Mouse (Mus musculus): ENCODE results near the gene Cgnl1. TPM values are rescaled to one million over a fixed set of nuclear protein-coding genes. Genes with fewer than 3 reads are reported as not detected.

Gene Cgnl1
- polyA plus RNA-seq, 1 experiment from 2014 or later, result 9.8 TPM

- no peak overlapping the region for H3K27ac ChIP-seq
- WGBS (ENCODE audit: missing documents), result 51% methylated on average over 3 of the region's 3 CpGs
- no peaks in the 10 kb centered on the region for H3K79me2 ChIP-seq (ENCODE audit: inconsistent target)
- no peaks in the 10 kb centered on the region for H3K36me3 ChIP-seq (ENCODE audit: inconsistent target)
- no peak overlapping the region for H3K4me3 ChIP-seq (ENCODE audit: inconsistent target)
These were observed 86.6 kb downstream of the Cgnl1 start for GRCm38 (mm10) chr9:71684772-71685171.

DNA sequence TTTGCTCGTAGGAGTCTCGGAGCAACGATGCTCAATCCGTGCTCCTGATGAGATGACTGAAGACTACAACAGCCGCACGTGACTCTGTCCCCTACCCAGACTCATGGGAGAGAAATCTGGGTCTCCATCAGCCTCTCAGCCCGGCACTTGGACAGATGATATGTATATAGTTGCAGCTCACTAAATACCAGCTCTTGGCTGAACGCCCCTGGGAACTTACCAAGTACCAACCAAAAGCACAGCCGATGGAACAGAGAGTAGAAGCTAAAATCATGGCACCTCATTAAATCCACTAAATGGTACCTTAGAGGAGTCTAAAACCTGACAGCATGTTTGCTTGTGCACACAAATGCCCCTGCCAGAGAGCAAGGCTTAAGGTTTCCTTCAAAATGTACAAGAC lies 91.0 kb downstream of the Cgnl1 start:
- Histone ChIP-seq H3K27ac (no peak overlapping the region), H3K4me3 (ENCODE audit: inconsistent target) (no peak overlapping the region), H3K79me2 (ENCODE audit: inconsistent target) (no peaks in the 10 kb centered on the region), H3K36me3 (ENCODE audit: inconsistent target) (no peaks in the 10 kb centered on the region)
- 93% methylated on average over 9 of the region's 9 CpGs for WGBS (ENCODE audit: missing documents)

GRCm38 (mm10) chr9:71679103-71679815 lies 92.1 kb downstream of the Cgnl1 start:
- WGBS (ENCODE audit: missing documents), result 96% methylated on average over 11 of the region's 11 CpGs
- Histone ChIP-seq H3K36me3 (ENCODE audit: inconsistent target) (no peaks in the 10 kb centered on the region), H3K79me2 (ENCODE audit: inconsistent target) (no peaks in the 10 kb centered on the region), H3K27ac (no peak overlapping the region), H3K4me3 (ENCODE audit: inconsistent target) (no peak overlapping the region)

- H3K27ac ChIP-seq, result no peak overlapping the region
- WGBS (ENCODE audit: missing documents), result 93% methylated on average over 5 of the region's 5 CpGs
These were observed 94.3 kb downstream of the Cgnl1 start for GRCm38 (mm10) chr9:71676988-71677688.

GRCm38 (mm10) chr9:71675799-71676414 lies 95.5 kb downstream of the Cgnl1 start:
- Histone ChIP-seq H3K4me3 (ENCODE audit: inconsistent target) (no peak overlapping the region), H3K36me3 (ENCODE audit: inconsistent target) (no peaks in the 10 kb centered on the region), H3K79me2 (ENCODE audit: inconsistent target) (no peaks in the 10 kb centered on the region), H3K27ac (no peak overlapping the region)
- WGBS (ENCODE audit: missing documents), result 98% methylated on average over 3 of the region's 3 CpGs

More at GRCm38 (mm10) chr9:71676988-71677688, 94.3 kb downstream of the Cgnl1 start:
- H3K79me2 ChIP-seq (ENCODE audit: inconsistent target), result no peaks in the 10 kb centered on the region
- H3K4me3 ChIP-seq (ENCODE audit: inconsistent target), result no peak overlapping the region
- no peaks in the 10 kb centered on the region for H3K36me3 ChIP-seq (ENCODE audit: inconsistent target)

GRCm38 (mm10) chr9:71675216-71675615 lies 96.2 kb downstream of the Cgnl1 start:
- no peaks in the 10 kb centered on the region for H3K36me3 ChIP-seq (ENCODE audit: inconsistent target)
- no peaks in the 10 kb centered on the region for H3K79me2 ChIP-seq (ENCODE audit: inconsistent target)
- H3K4me3 ChIP-seq (ENCODE audit: inconsistent target), result no peak overlapping the region
- no peak overlapping the region for H3K27ac ChIP-seq
- 97% methylated on average over 2 of the region's 2 CpGs for WGBS (ENCODE audit: missing documents)

DNA sequence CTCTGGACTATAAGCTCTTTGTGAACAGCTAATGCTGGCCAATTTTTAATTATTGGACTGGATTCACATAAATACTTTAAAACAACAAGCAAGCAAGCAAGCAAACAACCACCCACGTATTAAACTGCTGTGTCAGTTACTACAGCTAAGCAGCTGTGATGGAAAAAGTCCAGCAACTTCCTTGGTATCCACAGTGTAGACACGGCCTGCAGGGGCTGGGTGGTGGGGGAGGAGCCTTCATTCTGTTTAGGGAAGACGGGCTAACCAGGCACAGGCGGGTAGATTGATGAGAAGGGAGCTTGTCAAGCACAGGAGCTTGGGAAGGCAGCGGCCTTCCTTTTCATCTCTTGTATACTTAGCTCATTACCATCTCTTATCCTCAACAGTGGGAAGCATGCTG lies 96.9 kb downstream of the Cgnl1 start:
- H3K79me2 ChIP-seq (ENCODE audit: inconsistent target), result no peaks in the 10 kb centered on the region
- no peak overlapping the region for H3K4me3 ChIP-seq (ENCODE audit: inconsistent target)
- 85% methylated on average over 5 of the region's 5 CpGs for WGBS (ENCODE audit: missing documents)
- H3K36me3 ChIP-seq (ENCODE audit: inconsistent target), result no peaks in the 10 kb centered on the region
- no peak overlapping the region for H3K27ac ChIP-seq

DNA sequence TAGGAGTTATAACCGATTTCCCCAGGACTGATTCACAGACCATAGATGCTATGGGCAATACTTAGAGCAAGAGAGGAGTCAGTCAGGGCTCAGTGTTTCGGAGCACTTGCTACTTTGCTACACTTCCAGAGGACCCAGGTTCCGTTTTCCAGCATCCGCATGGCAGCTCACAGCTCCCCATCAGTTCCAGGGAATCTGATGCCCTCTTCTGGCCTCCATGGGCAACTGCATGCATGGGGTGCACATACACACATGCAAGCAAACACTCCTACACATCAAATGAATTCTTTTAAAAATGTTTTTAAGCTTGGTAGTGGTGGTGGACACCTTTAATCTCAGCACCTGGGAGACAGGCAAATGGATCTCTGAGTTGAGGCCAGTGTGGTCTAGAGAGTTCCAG lies 98.9 kb downstream of the Cgnl1 start:
- H3K79me2 ChIP-seq (ENCODE audit: inconsistent target), result no peaks in the 10 kb centered on the region
- H3K4me3 ChIP-seq (ENCODE audit: inconsistent target), result no peak overlapping the region
- 100% methylated on average over 4 of the region's 4 CpGs for WGBS (ENCODE audit: missing documents)
- H3K27ac ChIP-seq, result no peak overlapping the region
- no peaks in the 10 kb centered on the region for H3K36me3 ChIP-seq (ENCODE audit: inconsistent target)

GRCm38 (mm10) chr9:71670677-71671076 lies 100.7 kb downstream of the Cgnl1 start:
- 86% methylated on average over 5 of the region's 5 CpGs for WGBS (ENCODE audit: missing documents)
- Histone ChIP-seq H3K4me3 (ENCODE audit: inconsistent target) (no peak overlapping the region), H3K36me3 (ENCODE audit: inconsistent target) (no peaks in the 10 kb centered on the region)

DNA sequence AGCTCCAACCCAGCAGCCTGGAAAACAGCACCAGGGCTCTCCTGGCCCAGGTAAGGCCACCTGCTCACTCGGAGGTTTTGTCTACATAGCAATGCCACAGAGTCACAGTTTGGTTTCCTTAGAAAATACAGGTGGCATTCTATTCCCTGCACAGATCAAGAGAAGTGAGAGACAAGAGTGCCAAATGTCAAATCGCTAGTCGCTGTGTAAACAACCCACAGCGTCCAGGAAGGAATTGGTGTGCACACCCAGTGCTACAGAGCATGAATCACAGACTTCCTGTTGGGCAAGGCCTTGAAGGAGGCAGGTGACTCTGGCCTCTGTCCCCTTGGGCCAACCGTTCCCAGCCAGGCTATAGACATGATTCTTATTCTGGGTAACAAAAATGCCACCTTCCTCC lies 103.8 kb downstream of the Cgnl1 start:
- 3% methylated on average over 5 of the region's 5 CpGs for WGBS (ENCODE audit: missing documents)
- Histone ChIP-seq H3K36me3 (ENCODE audit: inconsistent target) (no peaks in the 10 kb centered on the region), H3K79me2 (ENCODE audit: inconsistent target) (no peaks in the 10 kb centered on the region), H3K4me3 (ENCODE audit: inconsistent target) (no peak overlapping the region), H3K27ac (peak overlapping the region; percentile 8; the same call in 1 of the 2 replicates)

More at GRCm38 (mm10) chr9:71670677-71671076, 100.7 kb downstream of the Cgnl1 start:
- Histone ChIP-seq H3K27ac (no peak overlapping the region), H3K79me2 (ENCODE audit: inconsistent target) (no peaks in the 10 kb centered on the region)

GRCm38 (mm10) chr9:71666432-71666831 lies 105.0 kb downstream of the Cgnl1 start:
- H3K27ac ChIP-seq, result no peak overlapping the region
- no peaks in the 10 kb centered on the region for H3K79me2 ChIP-seq (ENCODE audit: inconsistent target)
- H3K36me3 ChIP-seq (ENCODE audit: inconsistent target), result no peaks in the 10 kb centered on the region
- no peak overlapping the region for H3K4me3 ChIP-seq (ENCODE audit: inconsistent target)
- WGBS (ENCODE audit: missing documents), result 90% methylated on average over 6 of the region's 6 CpGs

DNA sequence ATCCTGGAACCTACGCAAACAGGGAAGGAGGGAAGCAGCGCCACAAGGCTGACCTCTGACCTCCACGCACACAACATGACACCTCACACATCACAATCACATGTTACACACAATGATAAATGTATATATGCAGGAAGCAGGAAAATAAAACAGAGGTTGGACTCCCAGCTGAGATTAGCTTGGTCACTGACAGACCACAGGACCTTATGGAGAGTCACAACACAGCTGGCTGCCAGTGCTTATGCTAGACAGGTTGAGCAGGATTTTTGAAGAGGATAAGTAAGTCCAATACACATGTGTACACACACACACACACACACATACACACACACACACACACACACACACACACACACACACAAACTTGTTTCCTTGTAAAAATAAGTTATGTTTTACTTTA lies 105.9 kb downstream of the Cgnl1 start:
- H3K4me3 ChIP-seq (ENCODE audit: inconsistent target), result no peak overlapping the region
- no peaks in the 10 kb centered on the region for H3K36me3 ChIP-seq (ENCODE audit: inconsistent target)
- no peaks in the 10 kb centered on the region for H3K79me2 ChIP-seq (ENCODE audit: inconsistent target)
- WGBS (ENCODE audit: missing documents), result 94% methylated on average over 3 of the region's 3 CpGs
- no peak overlapping the region for H3K27ac ChIP-seq

- H3K27ac ChIP-seq, result no peak overlapping the region
- H3K36me3 ChIP-seq (ENCODE audit: inconsistent target), result no peaks in the 10 kb centered on the region
- H3K79me2 ChIP-seq (ENCODE audit: inconsistent target), result no peaks in the 10 kb centered on the region
- H3K4me3 ChIP-seq (ENCODE audit: inconsistent target), result no peak overlapping the region
- WGBS (ENCODE audit: missing documents), result 94% methylated on average over 3 of the region's 3 CpGs
These were observed 106.5 kb downstream of the Cgnl1 start for GRCm38 (mm10) chr9:71664855-71665254.

DNA sequence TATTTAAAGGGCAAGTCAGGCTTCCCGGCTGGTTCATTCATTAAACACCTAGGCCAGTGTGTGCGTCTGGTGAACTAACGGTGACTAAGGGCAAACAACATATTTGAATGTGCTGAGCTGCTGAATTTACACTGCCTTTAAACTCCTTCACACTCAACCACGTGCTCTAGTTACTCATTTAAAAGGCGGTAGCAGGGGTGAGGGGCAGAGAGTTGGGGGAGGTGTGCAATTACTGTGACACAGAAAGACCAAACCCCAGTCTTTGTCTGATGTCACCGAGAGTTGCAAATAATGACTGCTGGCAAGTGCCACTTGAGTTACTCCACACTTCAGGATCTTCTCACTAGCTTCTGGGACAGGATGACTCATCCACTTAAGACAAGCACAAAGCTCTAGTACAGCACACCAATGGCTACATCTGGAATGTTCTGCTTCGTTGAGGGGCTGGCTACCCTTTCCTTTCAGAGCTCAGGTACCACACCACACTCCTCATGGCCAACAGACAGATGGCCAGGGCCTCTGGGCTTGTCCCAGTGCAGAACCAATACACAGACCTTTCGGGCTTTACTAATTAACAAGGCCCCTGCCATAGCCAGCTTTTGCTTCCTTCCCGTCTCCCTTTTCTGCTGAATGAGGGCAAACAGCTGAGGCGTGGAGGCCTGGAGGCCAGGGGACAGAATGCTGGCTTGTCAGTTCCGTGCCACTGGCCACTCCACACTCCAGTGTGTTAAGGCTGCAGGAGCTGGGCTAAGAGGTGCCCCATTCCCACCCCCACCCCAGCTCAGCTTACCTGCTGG lies 107.8 kb downstream of the Cgnl1 start:
- 78% methylated on average over 11 of the region's 11 CpGs for WGBS (ENCODE audit: missing documents)
- no peaks in the 10 kb centered on the region for H3K36me3 ChIP-seq (ENCODE audit: inconsistent target)
- H3K79me2 ChIP-seq (ENCODE audit: inconsistent target), result no peaks in the 10 kb centered on the region
- no peak overlapping the region for H3K4me3 ChIP-seq (ENCODE audit: inconsistent target)
- H3K27ac ChIP-seq, result peak overlapping the region; percentile 51

Data from macrophage (primary cell).